Mouse (Mus musculus): Measurements from ENCODE around the gene Ptpn18.

- no peak for TF ChIP-seq ELF1 (IDR thresholded peaks at IDR 0.05; ENCODE audit: low read depth, low read length)
- TF ChIP-seq CTCF (conservative IDR thresholded peaks at IDR 0.05 in 1 of 2, IDR thresholded peaks at IDR 0.05 in 1 of 2; ENCODE audit: low read depth in 2 of 2, low read length in 2 of 2): no peak
- TF ChIP-seq POLR2A (IDR thresholded peaks at IDR 0.05; ENCODE audit: low read depth, low read length): no peak
- TF ChIP-seq MAX (IDR thresholded peaks at IDR 0.05; ENCODE audit: low read length): no peak
- no peak for TF ChIP-seq MXI1 (IDR thresholded peaks at IDR 0.05; ENCODE audit: low read depth, low read length)
- TF ChIP-seq PAX5 (IDR thresholded peaks at IDR 0.05; ENCODE audit: low read length): no peak
- TF ChIP-seq TCF12 (IDR thresholded peaks at IDR 0.05; ENCODE audit: low read depth, low read length): no peak
- no peak for TF ChIP-seq USF1 (IDR thresholded peaks at IDR 0.05; ENCODE audit: low read depth, low read length)
- no peak for TF ChIP-seq UBTF (IDR thresholded peaks at IDR 0.05; ENCODE audit: low read depth, low read length)
Observed at GRCm38 (mm10) chr1:34438381-34439051, 21.0 kb upstream of the Ptpn18 start.

Data from CH12.LX (cell line).